In genomic region chr1:86381027-86381426, GRCm38 (mm10) we compare ENCODE assay signal across 9 mouse cellular contexts. TPM values are rescaled to one million over a fixed set of nuclear protein-coding genes. Genes with fewer than 3 reads are reported as not detected.
DNase-seq lines count a peak whose midpoint lies in the region; ATAC-seq and TF ChIP-seq lines count a peak whose summit lies in the region.
"Had no signal": no experiment of that assay in that cellular context is flagged by ENCODE, and none has a peak within 500 bp of the region (broad histone marks: within the 10 kb centered on the region; RNA-seq: fewer than 3 reads in every experiment).

No protein-coding gene starts in this region.

- intact Hi-C loops in heart, postnatal 25 days (cut with DNase I), result no loop called here

- H3K27me3 ChIP-seq in kidney, embryonic 16.5 days (ENCODE audit: insufficient read depth, low read length), result no peaks in the 10 kb centered on the region
- H3K27me3 ChIP-seq in lung, embryonic 14.5 days (ENCODE audit: insufficient read depth, low read length), result no peaks in the 10 kb centered on the region
- H3K27me3 ChIP-seq: limb, embryonic 12.5 days had no signal

- H3K4me2 ChIP-seq in kidney, embryonic 16.5 days (replicated peaks; ENCODE audit: low read depth, low read length), result 0 out of 2 replicates have a peak overlapping the region, but pooled peaks have one; percentile 0
- peak overlapping the region; percentile 39 for H3K4me2 ChIP-seq in lung, embryonic 14.5 days
- H3K4me2 ChIP-seq: limb, embryonic 12.5 days had no signal

- 41% methylated on average over 13 of the region's 13 CpGs for WGBS in kidney, embryonic 16.5 days
- 23% methylated on average over 13 of the region's 13 CpGs for WGBS in lung, embryonic 14.5 days

- H3K27ac ChIP-seq in kidney, embryonic 16.5 days (ENCODE audit: low read length), result no peak overlapping the region
- no peak overlapping the region for H3K27ac ChIP-seq in lung, embryonic 14.5 days (ENCODE audit: low read depth)
- H3K27ac ChIP-seq: limb, embryonic 12.5 days had no signal

- DNase-seq in heart, adult 11 months, result peak; percentile 94
- no peak for DNase-seq in heart, postnatal 25 days (ENCODE audit: low spot score)
- peak; percentile 55 for DNase-seq in T-cell, adult 2 months (ENCODE audit: low spot score)
- DNase-seq in cerebellum, adult 9-11 months, result peak; percentile 40
- peak; percentile 40 to 55 for DNase-seq in gastrocnemius, postnatal 4 days (ENCODE audit: low spot score in 2 of 2)
- DNase-seq in lung, embryonic 14.5 days, result peak; percentile 83
- DNase-seq in right cerebral cortex, postnatal 4 days, result peak; percentile 24

- no peak overlapping the region for H3K9ac ChIP-seq in kidney, embryonic 16.5 days (replicated peaks; ENCODE audit: low read length)
- no peak overlapping the region for H3K9ac ChIP-seq in lung, embryonic 14.5 days
- H3K9ac ChIP-seq: limb, embryonic 12.5 days had no signal

- H3K4me3 ChIP-seq in kidney, embryonic 16.5 days (ENCODE audit: low read length), result no peak overlapping the region
- no peak overlapping the region for H3K4me3 ChIP-seq in lung, embryonic 14.5 days (ENCODE audit: low read depth, low read length)
- H3K4me3 ChIP-seq: limb, embryonic 12.5 days had no signal

- peaks cover 12% of the 10 kb centered on the region for H3K4me1 ChIP-seq in kidney, embryonic 16.5 days (ENCODE audit: insufficient read depth, low read length)
- H3K4me1 ChIP-seq in lung, embryonic 14.5 days (ENCODE audit: insufficient read depth), result no peaks in the 10 kb centered on the region

- no peaks in the 10 kb centered on the region for H3K9me3 ChIP-seq in kidney, embryonic 16.5 days (ENCODE audit: low read length)
- H3K9me3 ChIP-seq in lung, embryonic 14.5 days (ENCODE audit: low read depth, low read length), result no peaks in the 10 kb centered on the region
- H3K9me3 ChIP-seq: limb, embryonic 12.5 days had no signal

- H3K36me3 ChIP-seq in kidney, embryonic 16.5 days (ENCODE audit: insufficient read depth, low read length), result no peaks in the 10 kb centered on the region
- no peaks in the 10 kb centered on the region for H3K36me3 ChIP-seq in lung, embryonic 14.5 days (ENCODE audit: insufficient read depth)
- H3K36me3 ChIP-seq: limb, embryonic 12.5 days had no signal

- ATAC-seq in kidney, embryonic 16.5 days (ENCODE audit: low FRiP score, low TSS enrichment), result no peak
- ATAC-seq in lung, embryonic 14.5 days (ENCODE audit: insufficient read depth), result peak; percentile 75

- peak; percentile 76 for TF ChIP-seq CTCF in lung, embryonic 14.5 days (IDR thresholded peaks at IDR 0.05; ENCODE audit: low read depth)

RNA-seq across cellular contexts. Expression of gene Ncl, which starts 21.8 kb away (rescaled TPM):
- total RNA-seq in heart, postnatal 25 days (2021), result 100 to 1,000 TPM; 102 to 113 TPM
- 100 to 1,000 TPM; 185 to 230 TPM for total RNA-seq in gastrocnemius, postnatal 4 days (2021)
- polyA plus RNA-seq in kidney, embryonic 16.5 days (2015; fragmentation: Nextera tagmentation; extraction: Ambion mirVana), result 432 and 504 TPM in 2 replicates
- 391 and 408 TPM in 2 replicates for polyA plus RNA-seq in lung, embryonic 14.5 days (2014; fragmentation: Nextera tagmentation; extraction: Ambion mirVana)

RNA-seq across cellular contexts. Expression of gene Nmur1, which starts 45.0 kb away (rescaled TPM):
- total RNA-seq in heart, postnatal 25 days (2021), result not detected
- total RNA-seq in gastrocnemius, postnatal 4 days (2021), result not detected
- 0.12 TPM in 1 of 2 replicates, not detected in the other for polyA plus RNA-seq in kidney, embryonic 16.5 days (2015; fragmentation: Nextera tagmentation; extraction: Ambion mirVana)
- not detected in 2 replicates for polyA plus RNA-seq in lung, embryonic 14.5 days (2014; fragmentation: Nextera tagmentation; extraction: Ambion mirVana)
- polyA plus RNA-seq: limb, embryonic 12.5 days had no signal

RNA-seq across cellular contexts. Expression of gene Tex44, which starts 45.1 kb away (rescaled TPM):
- not detected for total RNA-seq in heart, postnatal 25 days (2021)
- not detected for total RNA-seq in gastrocnemius, postnatal 4 days (2021)
- polyA plus RNA-seq in kidney, embryonic 16.5 days (2015; fragmentation: Nextera tagmentation; extraction: Ambion mirVana), result not detected in 2 replicates
- not detected in 2 replicates for polyA plus RNA-seq in lung, embryonic 14.5 days (2014; fragmentation: Nextera tagmentation; extraction: Ambion mirVana)
- polyA plus RNA-seq: limb, embryonic 12.5 days had no signal
